Mouse (Mus musculus): ENCODE results near the gene 4921539E11Rik.

GRCm38 (mm10) chr4:103214498-103214924 is 76.2 kb downstream of the 4921539E11Rik start:
- peak; percentile 74 for TF ChIP-seq POLR2A (IDR thresholded peaks at IDR 0.05; ENCODE audit: extremely low read depth, insufficient read depth, low read length)
- TF ChIP-seq CTCF (IDR thresholded peaks at IDR 0.05; ENCODE audit: extremely low read depth, insufficient read depth, low read length): no peak

All from cortical plate, adult 2 months (tissue).